Mouse (Mus musculus): ENCODE data around the gene Nkx2-3. TPM values are rescaled to one million over a fixed set of nuclear protein-coding genes. Genes with fewer than 3 reads are reported as not detected.

Gene Nkx2-3
- polyA plus RNA-seq (2014; fragmentation: Illumina TruSeq; extraction: RNeasy Lipid Tissue Mini Kit (QIAGEN cat#74804); ENCODE audit: insufficient read depth, low read depth, low replicate concordance), result not detected

DNA sequence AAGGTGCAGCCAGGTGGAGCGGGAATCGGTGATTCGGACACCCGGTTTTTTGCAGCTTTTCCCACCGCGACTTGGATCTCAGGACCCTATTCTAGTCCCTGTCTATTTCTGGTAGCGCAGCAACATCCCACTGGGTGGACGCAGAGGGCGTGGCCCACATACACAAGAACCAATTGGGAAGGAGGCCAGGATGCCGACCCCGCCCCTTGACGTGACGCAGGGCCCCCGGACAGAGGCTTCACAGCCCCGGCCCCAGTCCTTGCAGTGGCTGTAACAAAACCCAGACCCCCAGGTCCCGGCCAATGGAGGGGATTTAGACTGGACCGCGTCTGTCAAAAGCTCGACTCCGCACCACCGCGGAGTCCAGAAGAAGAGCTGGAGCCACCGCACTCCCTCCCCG lies at the start of gene Nkx2-3:
Nkx2-3 (plus strand) TSS at position 275 of the 400 bp plus-strand sequence.

Other genes with a start within 250 kb of the Nkx2-3 start
- gene Hpse2, start 224.0 kb upstream of the Nkx2-3 start, polyA plus RNA-seq (2014; fragmentation: Illumina TruSeq; extraction: RNeasy Lipid Tissue Mini Kit (QIAGEN cat#74804); ENCODE audit: insufficient read depth, low read depth, low replicate concordance), result 0.58 TPM
- not detected for gene Cnnm1, start 171.9 kb upstream of the Nkx2-3 start, polyA plus RNA-seq (2014; fragmentation: Illumina TruSeq; extraction: RNeasy Lipid Tissue Mini Kit (QIAGEN cat#74804); ENCODE audit: insufficient read depth, low read depth, low replicate concordance)
- 16.6 TPM for gene Got1, start 87.7 kb upstream of the Nkx2-3 start, polyA plus RNA-seq (2014; fragmentation: Illumina TruSeq; extraction: RNeasy Lipid Tissue Mini Kit (QIAGEN cat#74804); ENCODE audit: insufficient read depth, low read depth, low replicate concordance)
- 27.3 TPM for gene Slc25a28, start 62.6 kb downstream of the Nkx2-3 start, polyA plus RNA-seq (2014; fragmentation: Illumina TruSeq; extraction: RNeasy Lipid Tissue Mini Kit (QIAGEN cat#74804); ENCODE audit: insufficient read depth, low read depth, low replicate concordance)
- gene Entpd7, start 77.3 kb downstream of the Nkx2-3 start, polyA plus RNA-seq (2014; fragmentation: Illumina TruSeq; extraction: RNeasy Lipid Tissue Mini Kit (QIAGEN cat#74804); ENCODE audit: insufficient read depth, low read depth, low replicate concordance), result 0.87 TPM
- 9.2 TPM for gene Cutc, start 140.7 kb downstream of the Nkx2-3 start, polyA plus RNA-seq (2014; fragmentation: Illumina TruSeq; extraction: RNeasy Lipid Tissue Mini Kit (QIAGEN cat#74804); ENCODE audit: insufficient read depth, low read depth, low replicate concordance)
- 5.3 TPM for gene Cox15, start 140.7 kb downstream of the Nkx2-3 start, polyA plus RNA-seq (2014; fragmentation: Illumina TruSeq; extraction: RNeasy Lipid Tissue Mini Kit (QIAGEN cat#74804); ENCODE audit: insufficient read depth, low read depth, low replicate concordance)
- not detected for gene Abcc2, start 169.9 kb downstream of the Nkx2-3 start, polyA plus RNA-seq (2014; fragmentation: Illumina TruSeq; extraction: RNeasy Lipid Tissue Mini Kit (QIAGEN cat#74804); ENCODE audit: insufficient read depth, low read depth, low replicate concordance)

Data from lung, adult 10 weeks (tissue).